Mouse (Mus musculus): ENCODE measurements at regions not wholly inside any gene's neighbourhood (a gene's known extent, or its start where the extent isn't known, plus 50 kb on each side); places are given as distances from the start of the nearest gene placed in this dataset.

DNA sequence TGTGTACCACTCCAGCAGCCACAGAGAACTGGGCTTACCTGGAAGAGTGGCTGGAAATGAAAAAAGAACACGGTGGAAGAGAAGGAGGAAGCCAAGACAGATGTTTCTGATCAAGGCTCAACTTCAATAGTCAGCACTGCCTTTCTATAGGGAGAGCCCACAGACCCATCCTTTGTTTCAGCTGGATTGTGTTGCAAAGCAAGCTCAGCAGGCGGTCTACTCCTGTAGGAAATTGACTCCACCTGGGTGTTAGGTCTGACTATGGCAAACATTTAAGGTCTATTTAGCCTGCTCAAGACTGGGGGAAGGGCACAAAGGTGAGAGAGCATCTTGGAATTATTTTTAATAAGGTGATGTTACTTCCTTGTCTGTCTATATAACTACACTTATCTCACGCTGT lies 266.9 kb upstream of the Rnf219 start:
- TF ChIP-seq TCF12 (IDR thresholded peaks at IDR 0.05; ENCODE audit: insufficient read depth, poor library complexity, severe bottlenecking) = no peak
- TF ChIP-seq SRF (IDR thresholded peaks at IDR 0.05; ENCODE audit: control insufficient read depth, insufficient read length, low read depth) = no peak
- no peak for TF ChIP-seq TCF3 (IDR thresholded peaks at IDR 0.05; ENCODE audit: insufficient read length, low read depth)
- no peak for TF ChIP-seq MYOG (IDR thresholded peaks at IDR 0.05; ENCODE audit: control insufficient read depth in 1 of 3, insufficient read depth in 1 of 3, insufficient read length in 2 of 3, low read depth in 2 of 3)
- TF ChIP-seq E2F4 (IDR thresholded peaks at IDR 0.05; ENCODE audit: insufficient read depth) = no peak
- no peak for TF ChIP-seq MAX (IDR thresholded peaks at IDR 0.05; ENCODE audit: low read depth)
- TF ChIP-seq REST (IDR thresholded peaks at IDR 0.05; ENCODE audit: insufficient read depth, insufficient read length) = no peak
- TF ChIP-seq USF1 (IDR thresholded peaks at IDR 0.05; ENCODE audit: low read depth) = no peak
- no peak for TF ChIP-seq POLR2AphosphoS2 (IDR thresholded peaks at IDR 0.05; ENCODE audit: insufficient read length, low read depth)
- TF ChIP-seq POLR2A (IDR thresholded peaks at IDR 0.05; ENCODE audit: insufficient read length, low read depth) = no peak
- no peak for TF ChIP-seq CEBPB (IDR thresholded peaks at IDR 0.05; ENCODE audit: insufficient read depth, poor library complexity, severe bottlenecking)
- no peak for TF ChIP-seq MYOD1 (IDR thresholded peaks at IDR 0.05; ENCODE audit: control insufficient read depth in 1 of 3, insufficient read length in 2 of 3, low read depth in 2 of 3)
- no peaks in the 10 kb centered on the region for H3K79me2 ChIP-seq (ENCODE audit: control insufficient read depth, insufficient read depth)
- H3K36me3 ChIP-seq (ENCODE audit: control insufficient read depth, insufficient read depth) = no peaks in the 10 kb centered on the region
- H3K27me3 ChIP-seq (ENCODE audit: control insufficient read depth, insufficient read depth, insufficient read length) = no peaks in the 10 kb centered on the region
- H3ac ChIP-seq (ENCODE audit: control insufficient read depth, insufficient read length) = no peak overlapping the region
- H3K4me3 ChIP-seq = no peak overlapping the region
- H3K4me2 ChIP-seq (ENCODE audit: low read depth) = no peak overlapping the region

DNA sequence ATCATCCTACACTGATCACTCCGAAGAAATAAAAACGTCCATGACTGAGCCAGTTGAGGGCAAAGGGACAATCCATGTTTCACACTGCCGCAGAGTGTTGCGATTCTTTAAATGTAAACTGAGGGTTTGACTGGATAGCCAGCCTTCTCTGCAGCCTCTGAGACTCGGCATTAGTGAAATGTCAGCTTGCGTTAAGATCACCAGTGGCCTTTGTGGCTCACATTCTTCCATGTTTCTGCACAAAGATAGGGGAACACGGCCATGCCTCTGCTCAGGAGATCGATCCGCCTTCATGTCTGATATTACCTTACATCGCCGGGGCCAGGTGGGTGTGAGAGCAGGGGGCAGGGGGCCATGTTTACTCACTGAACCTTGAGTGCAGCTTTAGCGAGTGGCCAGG lies 262.6 kb upstream of the Rnf219 start:
- Histone ChIP-seq H3ac (ENCODE audit: control insufficient read depth, insufficient read length) (no peak overlapping the region), H3K27me3 (ENCODE audit: control insufficient read depth, insufficient read depth, insufficient read length) (no peaks in the 10 kb centered on the region), H3K36me3 (ENCODE audit: control insufficient read depth, insufficient read depth) (no peaks in the 10 kb centered on the region), H3K4me3 (no peak overlapping the region), H3K4me2 (ENCODE audit: low read depth) (no peak overlapping the region), H3K79me2 (ENCODE audit: control insufficient read depth, insufficient read depth) (no peaks in the 10 kb centered on the region)
- TF ChIP-seq E2F4 (IDR thresholded peaks at IDR 0.05; ENCODE audit: insufficient read depth) = no peak

DNA sequence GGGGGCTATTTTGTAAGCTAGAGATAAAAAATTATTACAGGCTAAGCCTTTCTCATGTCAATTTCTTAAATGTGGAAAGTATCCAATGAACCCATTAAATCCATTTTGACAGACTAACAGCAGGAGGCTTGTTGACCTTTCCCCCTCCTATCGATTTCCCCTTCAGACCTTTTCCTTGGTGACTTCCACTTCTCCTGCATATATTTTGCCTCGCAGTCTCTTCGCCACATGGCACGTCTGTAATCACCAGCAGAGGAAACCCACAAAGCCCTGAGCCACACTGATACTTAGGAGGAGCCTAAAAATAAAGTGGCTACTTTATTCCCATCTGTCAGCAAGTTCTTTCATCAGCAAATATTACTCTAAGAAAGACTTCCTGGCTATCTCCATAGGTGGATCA lies 247.5 kb upstream of the Rnf219 start:
- no peak overlapping the region for H3K4me3 ChIP-seq
- no peaks in the 10 kb centered on the region for H3K36me3 ChIP-seq (ENCODE audit: control insufficient read depth, insufficient read depth)
- H3K79me2 ChIP-seq (ENCODE audit: control insufficient read depth, insufficient read depth) = no peaks in the 10 kb centered on the region
- no peak overlapping the region for H3ac ChIP-seq (ENCODE audit: control insufficient read depth, insufficient read length)
- no peaks in the 10 kb centered on the region for H3K27me3 ChIP-seq (ENCODE audit: control insufficient read depth, insufficient read depth, insufficient read length)
- H3K4me2 ChIP-seq (ENCODE audit: low read depth) = no peak overlapping the region
- TF ChIP-seq POLR2A (IDR thresholded peaks at IDR 0.05; ENCODE audit: insufficient read length, low read depth) (no peak), POLR2AphosphoS2 (IDR thresholded peaks at IDR 0.05; ENCODE audit: insufficient read length, low read depth) (no peak), CEBPB (IDR thresholded peaks at IDR 0.05; ENCODE audit: insufficient read depth, poor library complexity, severe bottlenecking) (no peak), USF1 (IDR thresholded peaks at IDR 0.05; ENCODE audit: low read depth) (no peak), TCF3 (IDR thresholded peaks at IDR 0.05; ENCODE audit: insufficient read length, low read depth) (no peak), SRF (IDR thresholded peaks at IDR 0.05; ENCODE audit: control insufficient read depth, insufficient read length, low read depth) (no peak), MAX (IDR thresholded peaks at IDR 0.05; ENCODE audit: low read depth) (no peak), REST (IDR thresholded peaks at IDR 0.05; ENCODE audit: insufficient read depth, insufficient read length) (no peak), MYOD1 (IDR thresholded peaks at IDR 0.05; ENCODE audit: control insufficient read depth in 1 of 3, insufficient read length in 2 of 3, low read depth in 2 of 3) (no peak), TCF12 (IDR thresholded peaks at IDR 0.05; ENCODE audit: insufficient read depth, poor library complexity, severe bottlenecking) (no peak), E2F4 (IDR thresholded peaks at IDR 0.05; ENCODE audit: insufficient read depth) (no peak), MYOG (IDR thresholded peaks at IDR 0.05; ENCODE audit: control insufficient read depth in 1 of 3, insufficient read depth in 1 of 3, insufficient read length in 2 of 3, low read depth in 2 of 3) (no peak)

DNA sequence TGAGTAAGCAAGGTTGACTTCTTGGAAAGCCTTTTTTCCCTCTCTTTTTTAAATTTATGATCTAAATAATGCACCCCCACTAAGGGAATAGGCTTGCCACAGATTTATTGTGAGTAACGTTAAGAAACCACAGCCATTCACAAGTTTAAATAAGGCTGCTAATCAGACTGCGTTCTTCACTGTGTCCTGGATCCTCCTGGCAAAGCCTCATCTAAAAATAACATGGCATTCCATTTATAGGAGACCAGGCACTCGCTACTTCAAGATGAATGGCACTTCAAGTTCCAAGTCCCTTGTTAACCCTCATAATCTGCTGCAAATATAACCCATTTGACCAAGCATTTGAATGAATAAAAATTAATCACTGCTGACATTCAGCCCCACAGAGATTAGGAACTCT lies 211.8 kb upstream of the Rnf219 start:
- H3ac ChIP-seq (ENCODE audit: control insufficient read depth, insufficient read length) = no peak overlapping the region
- no peak overlapping the region for H3K4me2 ChIP-seq (ENCODE audit: low read depth)
- TF ChIP-seq E2F4 (IDR thresholded peaks at IDR 0.05; ENCODE audit: insufficient read depth) = no peak
- TF ChIP-seq POLR2A (IDR thresholded peaks at IDR 0.05; ENCODE audit: insufficient read length, low read depth) = no peak
- TF ChIP-seq SRF (IDR thresholded peaks at IDR 0.05; ENCODE audit: control insufficient read depth, insufficient read length, low read depth) = no peak
- no peak for TF ChIP-seq MYOD1 (IDR thresholded peaks at IDR 0.05; ENCODE audit: control insufficient read depth in 1 of 3, insufficient read length in 2 of 3, low read depth in 2 of 3)
- no peak for TF ChIP-seq MYOG (IDR thresholded peaks at IDR 0.05; ENCODE audit: control insufficient read depth in 1 of 3, insufficient read depth in 1 of 3, insufficient read length in 2 of 3, low read depth in 2 of 3)
- TF ChIP-seq MAX (IDR thresholded peaks at IDR 0.05; ENCODE audit: low read depth) = no peak
- no peak for TF ChIP-seq USF1 (IDR thresholded peaks at IDR 0.05; ENCODE audit: low read depth)
- no peak for TF ChIP-seq TCF12 (IDR thresholded peaks at IDR 0.05; ENCODE audit: insufficient read depth, poor library complexity, severe bottlenecking)
- TF ChIP-seq POLR2AphosphoS2 (IDR thresholded peaks at IDR 0.05; ENCODE audit: insufficient read length, low read depth) = no peak
- TF ChIP-seq CEBPB (IDR thresholded peaks at IDR 0.05; ENCODE audit: insufficient read depth, poor library complexity, severe bottlenecking) = no peak
- TF ChIP-seq TCF3 (IDR thresholded peaks at IDR 0.05; ENCODE audit: insufficient read length, low read depth) = no peak
- TF ChIP-seq REST (IDR thresholded peaks at IDR 0.05; ENCODE audit: insufficient read depth, insufficient read length) = no peak
- H3K36me3 ChIP-seq (ENCODE audit: control insufficient read depth, insufficient read depth) = no peaks in the 10 kb centered on the region
- H3K4me3 ChIP-seq = no peak overlapping the region
- no peaks in the 10 kb centered on the region for H3K27me3 ChIP-seq (ENCODE audit: control insufficient read depth, insufficient read depth, insufficient read length)
- no peaks in the 10 kb centered on the region for H3K79me2 ChIP-seq (ENCODE audit: control insufficient read depth, insufficient read depth)

DNA sequence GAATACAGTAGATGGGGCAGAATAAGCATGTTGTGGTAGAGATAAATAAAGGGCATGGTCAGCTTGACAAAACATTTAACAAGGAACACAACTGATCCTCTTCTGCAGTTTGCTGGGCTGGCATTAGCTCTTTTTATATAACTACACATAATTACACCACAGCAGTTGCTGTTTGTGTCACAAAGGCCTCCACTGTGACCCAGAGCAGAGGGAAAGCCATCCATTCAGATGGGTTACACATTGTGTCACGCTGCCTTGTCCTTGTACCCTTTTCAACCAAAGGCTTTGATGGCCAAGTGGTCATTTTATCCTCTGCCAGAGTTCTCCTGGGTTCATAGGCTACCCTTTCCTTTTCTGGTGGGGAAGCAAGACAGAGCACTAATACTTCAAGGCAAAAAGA lies 209.6 kb upstream of the Rnf219 start:
- H3ac ChIP-seq (ENCODE audit: control insufficient read depth, insufficient read length) = no peak overlapping the region
- H3K36me3 ChIP-seq (ENCODE audit: control insufficient read depth, insufficient read depth) = no peaks in the 10 kb centered on the region
- no peaks in the 10 kb centered on the region for H3K27me3 ChIP-seq (ENCODE audit: control insufficient read depth, insufficient read depth, insufficient read length)
- TF ChIP-seq REST (IDR thresholded peaks at IDR 0.05; ENCODE audit: insufficient read depth, insufficient read length) = no peak
- H3K4me2 ChIP-seq (ENCODE audit: low read depth) = no peak overlapping the region
- H3K4me3 ChIP-seq = no peak overlapping the region
- no peaks in the 10 kb centered on the region for H3K79me2 ChIP-seq (ENCODE audit: control insufficient read depth, insufficient read depth)

Measured in myocyte (in vitro differentiated cells).